Mouse (Mus musculus): Measurements from ENCODE around the gene Olfr1360. TPM values are rescaled to one million over a fixed set of nuclear protein-coding genes. Genes with fewer than 3 reads are reported as not detected.

Gene Olfr1360
- total and polyA plus RNA-seq, 3 experiments: not detected

- no peaks in the 10 kb centered on the region for H3K4me1 ChIP-seq (ENCODE audit: insufficient read depth, low read depth, low read length)
- peaks cover 5% of the 10 kb centered on the region; the same call in 1 of the 2 replicates for H3K27me3 ChIP-seq (ENCODE audit: insufficient read depth, low read length)
- no peak for ATAC-seq (ENCODE audit: extremely low read depth, insufficient number of reproducible peaks, low FRiP score, poor library complexity, severe bottlenecking)
- TF ChIP-seq CTCF (IDR thresholded peaks at IDR 0.05; ENCODE audit: low read depth, low read length): no peak
- no peaks in the 10 kb centered on the region for H3K9me3 ChIP-seq (replicated peaks)
- no peak for DNase-seq (ENCODE audit: low spot score)
- H3K36me3 ChIP-seq (replicated peaks): no peaks in the 10 kb centered on the region
- no peak within 1 kb of the TSS for H3K4me3 ChIP-seq (ENCODE audit: low read depth, low read length)
These were observed 34.8 kb downstream of the Olfr1360 start, which contains the start of gene Olfr11 for GRCm38 (mm10) chr13:21642418-21642817. TSS of gene Olfr11 (minus strand) at chr13:21642518.

Other genes with a start within 250 kb of the Olfr1360 start
Only the 20 nearest of the 33 such genes appear.
- gene Olfr1535, start 117.5 kb downstream of the Olfr1360 start, total RNA-seq (2014; fragmentation: Nextera tagmentation): not detected in 2 replicates
- 0.06 and 0.11 TPM in 2 replicates for gene Olfr1535, start 117.5 kb downstream of the Olfr1360 start, total RNA-seq (2017)
- not detected in 2 replicates for gene Olfr1535, start 117.5 kb downstream of the Olfr1360 start, polyA plus RNA-seq (2012)
- not detected in 2 replicates for gene Olfr1364, start 95.6 kb downstream of the Olfr1360 start, total RNA-seq (2014; fragmentation: Nextera tagmentation)
- 0.17 and 0.27 TPM in 2 replicates for gene Olfr1364, start 95.6 kb downstream of the Olfr1360 start, total RNA-seq (2017)
- not detected in 2 replicates for gene Olfr1364, start 95.6 kb downstream of the Olfr1360 start, polyA plus RNA-seq (2012)
- not detected in 2 replicates for gene Olfr1362, start 63.4 kb downstream of the Olfr1360 start, total RNA-seq (2014; fragmentation: Nextera tagmentation)
- gene Olfr1362, start 63.4 kb downstream of the Olfr1360 start, total RNA-seq (2017): 0.06 TPM in 1 of 2 replicates, not detected in the other
- gene Olfr1362, start 63.4 kb downstream of the Olfr1360 start, polyA plus RNA-seq (2012): not detected in 2 replicates
- gene Olfr11, start 34.9 kb downstream of the Olfr1360 start, total RNA-seq (2014; fragmentation: Nextera tagmentation): not detected in 2 replicates
- gene Olfr11, start 34.9 kb downstream of the Olfr1360 start, total RNA-seq (2017): 0.05 TPM in 1 of 2 replicates, not detected in the other
- gene Olfr11, start 34.9 kb downstream of the Olfr1360 start, polyA plus RNA-seq (2012): not detected in 2 replicates
- gene Olfr1361, start 14.0 kb downstream of the Olfr1360 start, total RNA-seq (2014; fragmentation: Nextera tagmentation): not detected in 2 replicates
- gene Olfr1361, start 14.0 kb downstream of the Olfr1360 start, total RNA-seq (2017): 0.05 and 0.17 TPM in 2 replicates
- gene Olfr1361, start 14.0 kb downstream of the Olfr1360 start, polyA plus RNA-seq (2012): not detected in 2 replicates
- gene Olfr1359, start 20.7 kb upstream of the Olfr1360 start, total RNA-seq (2014; fragmentation: Nextera tagmentation): not detected in 2 replicates
- gene Olfr1359, start 20.7 kb upstream of the Olfr1360 start, total RNA-seq (2017): 0.12 and 0.22 TPM in 2 replicates
- gene Olfr1359, start 20.7 kb upstream of the Olfr1360 start, polyA plus RNA-seq (2012): not detected in 2 replicates
- 900 and 963 TPM in 2 replicates for gene Hist1h2bl, start 38.7 kb upstream of the Olfr1360 start, total RNA-seq (2014; fragmentation: Nextera tagmentation)
- 1,351 and 1,816 TPM in 2 replicates for gene Hist1h2bl, start 38.7 kb upstream of the Olfr1360 start, total RNA-seq (2017)
- 2.1 and 8.3 TPM in 2 replicates for gene Hist1h2bl, start 38.7 kb upstream of the Olfr1360 start, polyA plus RNA-seq (2012)
- gene Hist1h2ai, start 39.0 kb upstream of the Olfr1360 start, total RNA-seq (2014; fragmentation: Nextera tagmentation): 968 and 989 TPM in 2 replicates
- gene Hist1h2ai, start 39.0 kb upstream of the Olfr1360 start, total RNA-seq (2017): 2,644 and 2,651 TPM in 2 replicates
- gene Hist1h2ai, start 39.0 kb upstream of the Olfr1360 start, polyA plus RNA-seq (2012): 2,561 and 4,652 TPM in 2 replicates
- gene Hist1h3h, start 40.3 kb upstream of the Olfr1360 start, total RNA-seq (2014; fragmentation: Nextera tagmentation): 178 and 383 TPM in 2 replicates
- 634 and 1,163 TPM in 2 replicates for gene Hist1h3h, start 40.3 kb upstream of the Olfr1360 start, total RNA-seq (2017)
- gene Hist1h3h, start 40.3 kb upstream of the Olfr1360 start, polyA plus RNA-seq (2012): 29.3 and 131 TPM in 2 replicates
- gene Hist1h2bm, start 44.6 kb upstream of the Olfr1360 start, total RNA-seq (2014; fragmentation: Nextera tagmentation): 170 and 209 TPM in 2 replicates
- 309 and 556 TPM in 2 replicates for gene Hist1h2bm, start 44.6 kb upstream of the Olfr1360 start, total RNA-seq (2017)
- 1.2 and 3.4 TPM in 2 replicates for gene Hist1h2bm, start 44.6 kb upstream of the Olfr1360 start, polyA plus RNA-seq (2012)
- gene Hist1h4j, start 57.7 kb upstream of the Olfr1360 start, total RNA-seq (2014; fragmentation: Nextera tagmentation): 20.2 and 51.9 TPM in 2 replicates
- gene Hist1h4j, start 57.7 kb upstream of the Olfr1360 start, total RNA-seq (2017): 121 TPM in 2 replicates
- 1.2 and 6.4 TPM in 2 replicates for gene Hist1h4j, start 57.7 kb upstream of the Olfr1360 start, polyA plus RNA-seq (2012)
- gene Hist1h4k, start 73.1 kb upstream of the Olfr1360 start, total RNA-seq (2014; fragmentation: Nextera tagmentation): 1,076 and 1,147 TPM in 2 replicates
- gene Hist1h4k, start 73.1 kb upstream of the Olfr1360 start, total RNA-seq (2017): 4,982 and 5,364 TPM in 2 replicates
- 12.1 and 66.9 TPM in 2 replicates for gene Hist1h4k, start 73.1 kb upstream of the Olfr1360 start, polyA plus RNA-seq (2012)
- 1,742 and 2,057 TPM in 2 replicates for gene Hist1h2ak, start 76.4 kb upstream of the Olfr1360 start, total RNA-seq (2014; fragmentation: Nextera tagmentation)
- 1,288 and 1,589 TPM in 2 replicates for gene Hist1h2ak, start 76.4 kb upstream of the Olfr1360 start, total RNA-seq (2017)
- gene Hist1h2ak, start 76.4 kb upstream of the Olfr1360 start, polyA plus RNA-seq (2012): 71.1 and 196 TPM in 2 replicates
- gene Hist1h2bn, start 76.7 kb upstream of the Olfr1360 start, total RNA-seq (2014; fragmentation: Nextera tagmentation): 350 and 535 TPM in 2 replicates
- 410 and 794 TPM in 2 replicates for gene Hist1h2bn, start 76.7 kb upstream of the Olfr1360 start, total RNA-seq (2017)
- gene Hist1h2bn, start 76.7 kb upstream of the Olfr1360 start, polyA plus RNA-seq (2012): 0.90 and 0.98 TPM in 2 replicates
- 919 and 956 TPM in 2 replicates for gene Hist1h1b, start 103.2 kb upstream of the Olfr1360 start, total RNA-seq (2014; fragmentation: Nextera tagmentation)
- gene Hist1h1b, start 103.2 kb upstream of the Olfr1360 start, total RNA-seq (2017): 975 and 1,171 TPM in 2 replicates
- gene Hist1h1b, start 103.2 kb upstream of the Olfr1360 start, polyA plus RNA-seq (2012): 2.9 and 8.3 TPM in 2 replicates
- 770 and 1,209 TPM in 2 replicates for gene Hist1h3i, start 106.0 kb upstream of the Olfr1360 start, total RNA-seq (2014; fragmentation: Nextera tagmentation)
- gene Hist1h3i, start 106.0 kb upstream of the Olfr1360 start, total RNA-seq (2017): 347 and 472 TPM in 2 replicates
- gene Hist1h3i, start 106.0 kb upstream of the Olfr1360 start, polyA plus RNA-seq (2012): 9.7 and 61.6 TPM in 2 replicates
- gene Hist1h2an, start 109.8 kb upstream of the Olfr1360 start, total RNA-seq (2014; fragmentation: Nextera tagmentation): 14.4 and 62.3 TPM in 2 replicates
- 76.2 and 144 TPM in 2 replicates for gene Hist1h2an, start 109.8 kb upstream of the Olfr1360 start, total RNA-seq (2017)
- gene Hist1h2an, start 109.8 kb upstream of the Olfr1360 start, polyA plus RNA-seq (2012): 18.0 and 48.6 TPM in 2 replicates
- gene Hist1h2bp, start 110.1 kb upstream of the Olfr1360 start, total RNA-seq (2014; fragmentation: Nextera tagmentation): 88.4 and 192 TPM in 2 replicates
- gene Hist1h2bp, start 110.1 kb upstream of the Olfr1360 start, total RNA-seq (2017): 55.4 and 77.8 TPM in 2 replicates
- 6.8 and 18.8 TPM in 2 replicates for gene Hist1h2bp, start 110.1 kb upstream of the Olfr1360 start, polyA plus RNA-seq (2012)
- 1,081 and 1,195 TPM in 2 replicates for gene Hist1h2bq, start 132.8 kb upstream of the Olfr1360 start, total RNA-seq (2014; fragmentation: Nextera tagmentation)
- 921 and 1,023 TPM in 2 replicates for gene Hist1h2bq, start 132.8 kb upstream of the Olfr1360 start, total RNA-seq (2017)
- gene Hist1h2bq, start 132.8 kb upstream of the Olfr1360 start, polyA plus RNA-seq (2012): 5.1 and 26.9 TPM in 2 replicates
- 683 and 1,071 TPM in 2 replicates for gene Hist1h2ao, start 133.1 kb upstream of the Olfr1360 start, total RNA-seq (2014; fragmentation: Nextera tagmentation)
- gene Hist1h2ao, start 133.1 kb upstream of the Olfr1360 start, total RNA-seq (2017): not detected in 2 replicates
- gene Hist1h2ao, start 133.1 kb upstream of the Olfr1360 start, polyA plus RNA-seq (2012): 11,503 and 23,832 TPM in 2 replicates

Data from G1E (cell line).